Mouse (Mus musculus): ENCODE data around the gene Zfp367. TPM values are rescaled to one million over a fixed set of nuclear protein-coding genes. Genes with fewer than 3 reads are reported as not detected.
A peak's percentile ranks its signal among the peaks of the same experiment; 100 is the strongest.

The Zfp367 gene
- polyA plus RNA-seq, 1 experiment from 2014 or later, result 7.6 TPM

- DNase-seq (ENCODE audit: low spot score) (no peak), ATAC-seq (no peak)
- Histone ChIP-seq H3K9ac (replicated peaks; ENCODE audit: low read depth) (no peak overlapping the region), H3K4me3 (ENCODE audit: low read depth, low read length) (no peak overlapping the region), H3K27ac (ENCODE audit: low read length) (no peak overlapping the region), H3K4me1 (ENCODE audit: insufficient read depth, low read depth, low read length) (no peaks in the 10 kb centered on the region), H3K9me3 (ENCODE audit: low read length) (no peaks in the 10 kb centered on the region), H3K27me3 (replicated peaks; ENCODE audit: insufficient read depth, low read length) (no peaks in the 10 kb centered on the region), H3K36me3 (ENCODE audit: insufficient read depth, low read length) (0 out of 2 replicates have a peak, but pooled peaks cover 4% of the 10 kb centered on the region), H3K4me2 (replicated peaks; ENCODE audit: low read depth, low read length) (no peak overlapping the region)
- WGBS, result 76% methylated on average over 13 of the region's 13 CpGs
- TF ChIP-seq EP300 (IDR thresholded peaks at IDR 0.05) (no peak), CTCF (IDR thresholded peaks at IDR 0.05) (no peak)
These were observed 26.0 kb upstream of the Zfp367 start for GRCm38 (mm10) chr13:64178746-64179652.

GRCm38 (mm10) chr13:64178000-64178399, 25.0 kb upstream of the Zfp367 start:
- TF ChIP-seq EP300 (IDR thresholded peaks at IDR 0.05) (no peak), CTCF (IDR thresholded peaks at IDR 0.05) (no peak)
- Histone ChIP-seq H3K4me1 (ENCODE audit: insufficient read depth, low read depth, low read length) (no peaks in the 10 kb centered on the region), H3K9ac (replicated peaks; ENCODE audit: low read depth) (no peak overlapping the region), H3K36me3 (ENCODE audit: insufficient read depth, low read length) (0 out of 2 replicates have a peak, but pooled peaks cover 4% of the 10 kb centered on the region), H3K4me2 (replicated peaks; ENCODE audit: low read depth, low read length) (no peak overlapping the region), H3K4me3 (ENCODE audit: low read depth, low read length) (no peak overlapping the region), H3K9me3 (ENCODE audit: low read length) (no peaks in the 10 kb centered on the region), H3K27me3 (replicated peaks; ENCODE audit: insufficient read depth, low read length) (no peaks in the 10 kb centered on the region), H3K27ac (ENCODE audit: low read length) (no peak overlapping the region)
- 54% methylated on average over 7 of the region's 7 CpGs for WGBS
- peak; percentile 17 for DNase-seq (ENCODE audit: low spot score)
- ATAC-seq, result peak; percentile 14; the same call in 1 of the 2 replicates

GRCm38 (mm10) chr13:64169746-64170145, 16.7 kb upstream of the Zfp367 start:
- H3K9me3 ChIP-seq (ENCODE audit: low read length), result peaks cover 27% of the 10 kb centered on the region
- no peak overlapping the region for H3K9ac ChIP-seq (replicated peaks; ENCODE audit: low read depth)
- H3K27ac ChIP-seq (ENCODE audit: low read length), result no peak overlapping the region
- 96% methylated on average over 25 of the region's 25 CpGs for WGBS
- H3K27me3 ChIP-seq (replicated peaks; ENCODE audit: insufficient read depth, low read length), result no peaks in the 10 kb centered on the region
- H3K4me1 ChIP-seq (ENCODE audit: insufficient read depth, low read depth, low read length), result no peaks in the 10 kb centered on the region
- no peak overlapping the region for H3K4me2 ChIP-seq (replicated peaks; ENCODE audit: low read depth, low read length)
- no peak for TF ChIP-seq CTCF (IDR thresholded peaks at IDR 0.05)
- TF ChIP-seq EP300 (IDR thresholded peaks at IDR 0.05), result no peak
- DNase-seq (ENCODE audit: low spot score) (no peak), ATAC-seq (no peak)
- H3K4me3 ChIP-seq (ENCODE audit: low read depth, low read length), result no peak overlapping the region
- H3K36me3 ChIP-seq (ENCODE audit: insufficient read depth, low read length), result no peaks in the 10 kb centered on the region; the same call in 1 of the 2 replicates

- no peak for DNase-seq (ENCODE audit: low spot score)
These were observed 10.2 kb upstream of the Zfp367 start for GRCm38 (mm10) chr13:64163147-64163715.

GRCm38 (mm10) chr13:64162626-64163025, 9.6 kb upstream of the Zfp367 start:
- Histone ChIP-seq H3K4me1 (ENCODE audit: insufficient read depth, low read depth, low read length) (0 out of 2 replicates have a peak, but pooled peaks cover 6% of the 10 kb centered on the region), H3K9ac (replicated peaks; ENCODE audit: low read depth) (peak overlapping the region; percentile 60), H3K27me3 (replicated peaks; ENCODE audit: insufficient read depth, low read length) (no peaks in the 10 kb centered on the region), H3K36me3 (ENCODE audit: insufficient read depth, low read length) (no peaks in the 10 kb centered on the region), H3K9me3 (ENCODE audit: low read length) (no peaks in the 10 kb centered on the region), H3K4me2 (replicated peaks; ENCODE audit: low read depth, low read length) (peak overlapping the region; percentile 82), H3K4me3 (ENCODE audit: low read depth, low read length) (peak overlapping the region; percentile 68), H3K27ac (ENCODE audit: low read length) (no peak overlapping the region)
- no peak for DNase-seq (ENCODE audit: low spot score)
- no peak for TF ChIP-seq CTCF (IDR thresholded peaks at IDR 0.05)
- no peak for TF ChIP-seq EP300 (IDR thresholded peaks at IDR 0.05)
- 6% methylated on average over 14 of the region's 14 CpGs for WGBS
- no peak for ATAC-seq

More at GRCm38 (mm10) chr13:64163147-64163715, 10.2 kb upstream of the Zfp367 start:
- Histone ChIP-seq H3K4me1 (ENCODE audit: insufficient read depth, low read depth, low read length) (0 out of 2 replicates have a peak, but pooled peaks cover 6% of the 10 kb centered on the region), H3K9me3 (ENCODE audit: low read length) (no peaks in the 10 kb centered on the region), H3K36me3 (ENCODE audit: insufficient read depth, low read length) (no peaks in the 10 kb centered on the region), H3K27ac (ENCODE audit: low read length) (no peak overlapping the region), H3K4me2 (replicated peaks; ENCODE audit: low read depth, low read length) (peak overlapping the region; percentile 82), H3K4me3 (ENCODE audit: low read depth, low read length) (peak overlapping the region; percentile 68; the same call in 1 of the 2 replicates), H3K27me3 (replicated peaks; ENCODE audit: insufficient read depth, low read length) (no peaks in the 10 kb centered on the region), H3K9ac (replicated peaks; ENCODE audit: low read depth) (peak overlapping the region; percentile 60)
- TF ChIP-seq EP300 (IDR thresholded peaks at IDR 0.05) (no peak), CTCF (IDR thresholded peaks at IDR 0.05) (no peak)
- ATAC-seq, result no peak
- 42% methylated on average over 13 of the region's 13 CpGs for WGBS

GRCm38 (mm10) chr13:64161916-64162611, 9.1 kb upstream of the Zfp367 start:
- ATAC-seq (peak; percentile 69), DNase-seq (ENCODE audit: low spot score) (no peak)
- under 1% methylated on average over 57 of the region's 71 CpGs for WGBS
- peak overlapping the region; percentile 82 for H3K4me2 ChIP-seq (replicated peaks; ENCODE audit: low read depth, low read length)
- no peaks in the 10 kb centered on the region for H3K27me3 ChIP-seq (replicated peaks; ENCODE audit: insufficient read depth, low read length)
- peak overlapping the region; percentile 68 for H3K4me3 ChIP-seq (ENCODE audit: low read depth, low read length)
- H3K9me3 ChIP-seq (ENCODE audit: low read length), result no peaks in the 10 kb centered on the region
- H3K9ac ChIP-seq (replicated peaks; ENCODE audit: low read depth), result peak overlapping the region; percentile 60
- H3K36me3 ChIP-seq (ENCODE audit: insufficient read depth, low read length), result no peaks in the 10 kb centered on the region
- TF ChIP-seq CTCF (IDR thresholded peaks at IDR 0.05), result no peak
- TF ChIP-seq EP300 (IDR thresholded peaks at IDR 0.05), result no peak
- H3K4me1 ChIP-seq (ENCODE audit: insufficient read depth, low read depth, low read length), result 0 out of 2 replicates have a peak, but pooled peaks cover 6% of the 10 kb centered on the region
- peak overlapping the region; percentile 85 for H3K27ac ChIP-seq (ENCODE audit: low read length)
